Mouse (Mus musculus) limb, embryonic 11.5 days (tissue): ENCODE measurements around the gene Olfr418. TPM values are rescaled to one million over a fixed set of nuclear protein-coding genes. Genes with fewer than 3 reads are reported as not detected.

ENCODE experiments used
- ATAC-seq: fragments of 200-750 bp; cut with Nextera tagmentation; 2 replicates; pipeline ENCODE4 v1.8.0; 2017; ENCODE audit warnings: low read depth; ENCODE audit not compliant: insufficient number of reproducible peaks, low FRiP score, low TSS enrichment
- DNase-seq: peaks from one replicate; pipeline ENCODE4 v3.0.0-alpha.2; 2015; ENCODE audit warnings: low spot score
- H3K27ac ChIP-seq: fragments of 300-500 bp; sonication (generic); replicated peaks from 2 replicates; pipeline ENCODE4 v1.5.1; 2014; ENCODE audit warnings: low read depth, mild to moderate bottlenecking, low read length
- H3K27me3 ChIP-seq: fragments of 300-500 bp; sonication (generic); 2 replicates; pipeline ENCODE4 v1.6.1; 2014; ENCODE audit warnings: mild to moderate bottlenecking, low read length, mixed read lengths; ENCODE audit not compliant: control insufficient read depth, insufficient read depth
- H3K36me3 ChIP-seq: fragments of 300-500 bp; sonication (generic); 2 replicates; pipeline ENCODE4 v1.6.1; 2014; ENCODE audit warnings: mild to moderate bottlenecking, low read length, moderate library complexity, mixed read lengths; ENCODE audit not compliant: control insufficient read depth, insufficient read depth
- H3K4me1 ChIP-seq: fragments of 300-500 bp; sonication (generic); 2 replicates; pipeline ENCODE4 v1.6.1; 2014; ENCODE audit warnings: low read length, mixed read lengths; ENCODE audit not compliant: control insufficient read depth, insufficient read depth
- H3K4me2 ChIP-seq: fragments of 300-500 bp; sonication (generic); 2 replicates; pipeline ENCODE4 v1.6.1; 2014; ENCODE audit warnings: low read depth, mild to moderate bottlenecking, moderate library complexity; ENCODE audit not compliant: severe bottlenecking
- H3K4me3 ChIP-seq: fragments of 300-500 bp; sonication (generic); 2 replicates; pipeline ENCODE4 v1.5.1; 2014; ENCODE audit warnings: low read depth, low read length
- H3K9ac ChIP-seq: fragments of 300-500 bp; sonication (generic); 2 replicates; pipeline ENCODE4 v1.6.1; 2014; ENCODE audit warnings: mild to moderate bottlenecking, low read length
- H3K9me3 ChIP-seq: fragments of 300-500 bp; sonication (generic); 2 replicates; pipeline ENCODE4 v1.6.1; 2016; ENCODE audit warnings: low read length; ENCODE audit not compliant: control insufficient read depth
- WGBS: fragments of 180-500 bp; shearing (Covaris S2); extraction: QIAGEN DNeasy Blood & Tissue Kit; methylation state at CpG from one replicate; pipeline ENCODE4 v1.1.7; 2014; 5-methylcytosine and 5-hydroxymethylcytosine counted together
- polyA plus RNA-seq: library from polyadenylated mRNA; unstranded; fragments of >200 nt; fragmentation: Nextera tagmentation; extraction: Ambion mirVana; gene quantifications from 2 replicates; pipeline ENCODE4 v1.2.1, GENCODE M21; 2014

Gene Olfr418
- polyA plus RNA-seq, 1 experiment from 2014 or later, result not detected

DNA sequence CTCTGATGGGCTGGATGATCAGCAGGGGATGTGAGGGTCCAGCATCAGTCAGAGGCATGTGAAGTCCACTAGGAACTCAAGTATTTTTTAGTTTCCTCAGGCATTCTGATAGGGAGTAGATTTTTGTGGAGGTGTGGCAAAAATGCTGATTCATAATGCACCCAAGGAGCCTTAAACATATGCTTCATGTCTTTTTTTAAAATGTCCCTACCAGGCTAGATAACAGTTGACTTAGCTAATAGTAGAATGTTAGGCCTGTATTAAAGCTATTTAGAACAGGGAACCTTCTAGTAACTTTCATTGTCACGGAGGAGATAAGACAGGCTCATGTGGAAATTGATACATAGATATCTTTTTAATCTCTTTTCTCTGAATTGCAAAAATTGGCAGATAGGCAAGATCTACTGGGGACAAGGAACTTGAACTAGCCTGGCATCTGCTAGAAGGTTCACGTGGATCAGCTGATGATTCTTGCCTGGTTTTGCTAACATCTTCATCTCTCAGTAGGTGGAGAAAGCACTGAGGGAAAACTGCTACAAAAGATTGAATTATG lies 52.2 kb downstream of the Olfr418 start:
- 86% methylated on average over 2 of the region's 2 CpGs for WGBS
- H3K4me1 ChIP-seq, result no peaks in the 10 kb centered on the region
- H3K4me2 ChIP-seq, result no peak overlapping the region
- no peak overlapping the region for H3K27ac ChIP-seq
- H3K9me3 ChIP-seq, result no peaks in the 10 kb centered on the region
- H3K36me3 ChIP-seq, result no peaks in the 10 kb centered on the region
- H3K27me3 ChIP-seq, result no peaks in the 10 kb centered on the region
- DNase-seq, result no peak
- H3K9ac ChIP-seq, result no peak overlapping the region
- no peak for ATAC-seq
- no peak overlapping the region for H3K4me3 ChIP-seq

DNA sequence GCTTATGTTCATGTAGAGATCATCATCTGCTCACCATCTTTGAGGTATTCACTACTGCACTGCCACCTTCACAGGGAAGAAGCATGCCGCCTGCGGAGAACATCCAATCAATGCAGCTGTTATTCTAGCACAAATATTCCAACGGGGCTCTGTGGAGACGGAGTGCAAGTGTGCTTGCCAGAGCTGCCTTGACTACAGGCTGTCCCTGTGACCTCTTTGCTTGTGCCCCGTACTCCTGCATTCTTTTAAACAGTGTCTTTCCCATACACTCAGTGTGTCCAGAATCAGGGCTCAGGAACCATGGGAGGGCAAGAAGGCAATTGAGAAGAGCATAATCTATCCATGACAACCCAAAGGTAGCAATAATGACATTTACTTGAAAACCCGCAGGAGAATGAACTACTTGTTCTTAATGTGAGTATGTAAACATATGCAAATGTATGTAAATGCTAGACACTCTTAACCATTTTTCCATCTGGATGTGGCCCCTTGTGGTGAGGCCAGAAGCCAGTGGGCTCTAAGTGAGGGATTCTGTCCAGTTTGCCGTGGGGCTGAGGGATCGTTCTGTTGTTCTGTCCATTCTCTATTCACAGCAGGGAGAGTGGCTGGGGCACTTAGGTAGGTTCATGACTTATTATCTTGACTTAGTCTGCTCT lies 55.9 kb downstream of the Olfr418 start:
- no peak for DNase-seq
- WGBS, result 81% methylated on average over 8 of the region's 8 CpGs
- no peaks in the 10 kb centered on the region for H3K4me1 ChIP-seq
- no peak overlapping the region for H3K27ac ChIP-seq
- H3K4me2 ChIP-seq, result no peak overlapping the region
- H3K9me3 ChIP-seq, result no peaks in the 10 kb centered on the region
- no peaks in the 10 kb centered on the region for H3K27me3 ChIP-seq
- H3K9ac ChIP-seq, result no peak overlapping the region
- H3K36me3 ChIP-seq, result no peaks in the 10 kb centered on the region
- no peak overlapping the region for H3K4me3 ChIP-seq
- no peak for ATAC-seq

DNA sequence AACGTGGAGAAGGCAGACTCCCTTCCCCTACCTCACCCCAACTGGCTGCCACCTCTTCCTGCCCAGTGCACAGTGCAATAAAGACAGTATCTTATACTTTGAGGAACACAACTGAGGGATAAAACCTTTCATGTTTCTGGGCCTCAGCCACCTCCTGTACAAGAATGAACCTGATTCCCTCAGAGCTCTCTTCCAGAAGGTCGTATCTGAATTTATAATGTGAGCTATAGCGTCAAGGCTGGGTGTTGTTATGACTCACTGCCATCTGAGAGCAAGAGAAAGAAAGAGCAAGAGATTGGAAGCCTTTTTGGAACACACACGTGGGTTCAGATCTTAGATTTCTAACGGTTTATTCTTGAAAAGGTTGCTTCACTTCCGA lies 56.4 kb downstream of the Olfr418 start:
- no peaks in the 10 kb centered on the region for H3K4me1 ChIP-seq
- H3K36me3 ChIP-seq, result no peaks in the 10 kb centered on the region
- 72% methylated on average over 6 of the region's 6 CpGs for WGBS
- no peak overlapping the region for H3K4me2 ChIP-seq
- H3K27ac ChIP-seq, result no peak overlapping the region
- ATAC-seq (no peak), DNase-seq (no peak)
- H3K4me3 ChIP-seq, result no peak overlapping the region
- H3K27me3 ChIP-seq, result no peaks in the 10 kb centered on the region
- H3K9ac ChIP-seq, result no peak overlapping the region
- H3K9me3 ChIP-seq, result no peaks in the 10 kb centered on the region

Other genes starting within 250 kb of the Olfr418 start
- not detected in 2 replicates for gene Olfr1408, start 128.6 kb upstream of the Olfr418 start, polyA plus RNA-seq
- gene Olfr1406, start 75.4 kb upstream of the Olfr418 start, polyA plus RNA-seq, result not detected in 2 replicates
- gene Olfr218, start 68.2 kb upstream of the Olfr418 start, polyA plus RNA-seq, result not detected in 2 replicates
- gene Olfr1404, start 53.6 kb upstream of the Olfr418 start, polyA plus RNA-seq, result not detected in 2 replicates
- not detected in 2 replicates for gene Fcer1a, start 38.8 kb upstream of the Olfr418 start, polyA plus RNA-seq
- not detected in 2 replicates for gene Mptx2, start 11.8 kb downstream of the Olfr418 start, polyA plus RNA-seq
- 1.5 and 1.7 TPM in 2 replicates for gene Ackr1, start 67.7 kb downstream of the Olfr418 start, polyA plus RNA-seq
- 1.2 and 2.5 TPM in 2 replicates for gene Aim2, start 84.9 kb downstream of the Olfr418 start, polyA plus RNA-seq
- gene Cadm3, start 101.7 kb downstream of the Olfr418 start, polyA plus RNA-seq, result 1.1 and 1.4 TPM in 2 replicates
- not detected in 2 replicates for gene Ifi206, start 225.0 kb downstream of the Olfr418 start, polyA plus RNA-seq